9 mouse cellular contexts compared by ENCODE assay signal in the genomic region with DNA sequence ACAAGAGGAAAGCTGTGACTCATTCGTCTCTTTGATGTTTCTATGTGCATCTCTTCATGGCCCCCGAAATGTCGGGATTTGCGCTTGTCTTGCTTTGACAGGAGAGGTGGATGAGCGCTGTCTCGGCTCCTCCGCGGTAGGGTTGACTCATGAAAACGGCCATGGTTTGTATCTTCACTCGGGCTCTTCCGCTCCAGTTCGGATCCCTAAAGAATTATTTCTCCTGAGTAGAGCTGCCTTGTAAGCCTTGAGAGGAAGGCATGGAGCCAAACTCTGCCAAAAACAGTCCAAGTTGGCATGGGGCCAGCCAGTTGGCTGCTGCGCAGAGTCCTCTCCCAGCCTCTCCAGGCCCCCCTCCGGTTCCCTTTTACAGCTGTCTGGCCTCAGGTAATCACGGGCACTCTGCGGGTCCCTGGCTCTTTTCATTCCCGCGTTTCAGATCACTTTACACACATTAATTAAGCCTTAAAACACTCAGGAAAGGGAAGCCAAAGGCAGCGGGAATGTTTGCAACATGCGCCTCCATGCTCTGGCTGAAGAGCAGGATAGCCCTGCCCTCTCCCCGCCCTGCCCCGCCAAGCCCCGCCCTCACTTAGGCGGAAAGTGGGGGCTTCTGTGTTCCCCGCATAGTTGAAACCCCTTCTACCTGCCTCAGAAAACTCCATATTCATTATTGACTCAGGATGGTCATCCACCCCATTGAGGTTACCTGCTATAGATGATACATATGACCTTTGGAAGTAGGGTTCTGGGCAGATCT. TPM values are rescaled to one million over a fixed set of nuclear protein-coding genes. Genes with fewer than 3 reads are reported as not detected.
A peak's percentile ranks its signal among the peaks of the same experiment; 100 is the strongest.
DNase-seq lines count a peak whose midpoint lies in the region; ATAC-seq and TF ChIP-seq lines count a peak whose summit lies in the region.
"Had no signal": no experiment of that assay in that cellular context is flagged by ENCODE, and none has a peak within 500 bp of the region (broad histone marks: within the 10 kb centered on the region; RNA-seq: fewer than 3 reads in every experiment).

No protein-coding gene starts in this region.

- H3K4me2 ChIP-seq in intestine, postnatal 0 days (replicated peaks; ENCODE audit: low read depth): peak overlapping the region; percentile 32; the same call in 1 of the 2 replicates
- H3K4me2 ChIP-seq in limb, embryonic 15.5 days: peak overlapping the region; percentile 44
- H3K4me2 ChIP-seq: midbrain, embryonic 12.5 days had no signal

- H3K36me3 ChIP-seq in heart, embryonic 10.5 days: 0 out of 2 replicates have a peak, but pooled peaks cover 2% of the 10 kb centered on the region
- H3K36me3 ChIP-seq in intestine, postnatal 0 days (ENCODE audit: control insufficient read depth, insufficient read depth): no peaks in the 10 kb centered on the region
- no peaks in the 10 kb centered on the region for H3K36me3 ChIP-seq in limb, embryonic 15.5 days
- H3K36me3 ChIP-seq: midbrain, embryonic 12.5 days had no signal

- H3K4me3 ChIP-seq in heart, embryonic 10.5 days: no peak overlapping the region
- no peak overlapping the region for H3K4me3 ChIP-seq in intestine, postnatal 0 days (ENCODE audit: low read depth, low read length)
- peak overlapping the region; percentile 8; the same call in 1 of the 2 replicates for H3K4me3 ChIP-seq in limb, embryonic 15.5 days
- H3K4me3 ChIP-seq: midbrain, embryonic 12.5 days had no signal

- no peak overlapping the region for H3K9ac ChIP-seq in intestine, postnatal 0 days (ENCODE audit: low read depth, low read length)
- H3K9ac ChIP-seq in limb, embryonic 15.5 days: no peak overlapping the region
- H3K9ac ChIP-seq: midbrain, embryonic 12.5 days had no signal

- no peaks in the 10 kb centered on the region for H3K9me3 ChIP-seq in heart, embryonic 10.5 days
- no peaks in the 10 kb centered on the region for H3K9me3 ChIP-seq in intestine, postnatal 0 days (ENCODE audit: control insufficient read depth)
- no peaks in the 10 kb centered on the region for H3K9me3 ChIP-seq in limb, embryonic 15.5 days

- no peaks in the 10 kb centered on the region for H3K27me3 ChIP-seq in heart, embryonic 10.5 days (ENCODE audit: insufficient read depth, poor library complexity, severe bottlenecking)
- no peaks in the 10 kb centered on the region for H3K27me3 ChIP-seq in intestine, postnatal 0 days (replicated peaks; ENCODE audit: control insufficient read depth, insufficient read depth, low read length)
- H3K27me3 ChIP-seq in limb, embryonic 15.5 days: no peaks in the 10 kb centered on the region

- WGBS in heart, embryonic 10.5 days: 65% methylated on average over 25 of the region's 25 CpGs
- 71% methylated on average over 25 of the region's 25 CpGs for WGBS in intestine, postnatal 0 days
- 40% methylated on average over 25 of the region's 25 CpGs for WGBS in limb, embryonic 15.5 days

- H3K4me1 ChIP-seq in heart, embryonic 10.5 days: peaks cover 9% of the 10 kb centered on the region; the same call in 1 of the 2 replicates
- H3K4me1 ChIP-seq in intestine, postnatal 0 days (replicated peaks; ENCODE audit: control insufficient read depth, insufficient read depth, low read length): no peaks in the 10 kb centered on the region
- peaks cover 11% of the 10 kb centered on the region for H3K4me1 ChIP-seq in limb, embryonic 15.5 days
- H3K4me1 ChIP-seq: midbrain, embryonic 12.5 days had no signal

- peak; percentile 94 for DNase-seq in heart, adult 11 months
- no peak for DNase-seq in heart, embryonic 10.5 days (ENCODE audit: low spot score)
- peak; percentile 75 for DNase-seq in cerebellum, adult 11 months
- DNase-seq in gastrocnemius, adult 8-10 months (ENCODE audit: low spot score in 2 of 2): peak; percentile 25 to 57
- peak; percentile 83 for DNase-seq in right cerebral cortex, postnatal 4 days
- DNase-seq in adipocyte (ENCODE audit: low spot score): no peak

- H3K27ac ChIP-seq in heart, embryonic 10.5 days: no peak overlapping the region
- no peak overlapping the region for H3K27ac ChIP-seq in intestine, postnatal 0 days (ENCODE audit: low read depth, low read length)
- no peak overlapping the region for H3K27ac ChIP-seq in limb, embryonic 15.5 days
- H3K27ac ChIP-seq: midbrain, embryonic 12.5 days had no signal

- TF ChIP-seq CTCF in intestine, postnatal 0 days (IDR thresholded peaks at IDR 0.05; ENCODE audit: low read depth): no peak

- no peak for ATAC-seq in intestine, postnatal 0 days
- peak; percentile 56; the same call in 1 of the 2 replicates for ATAC-seq in limb, embryonic 15.5 days (ENCODE audit: insufficient number of reproducible peaks, low FRiP score, low TSS enrichment, low read depth)

RNA-seq across cellular contexts. Expression of a gene that starts 7.0 kb away (rescaled TPM):
- 60.5 and 65.2 TPM in 2 replicates for polyA plus RNA-seq in heart, embryonic 10.5 days (2016; fragmentation: Nextera tagmentation; extraction: Ambion mirVana)
- total RNA-seq in gastrocnemius, adult 8-10 months (2022): 100 to 1,000 TPM; 171 to 255 (median 210) TPM
- 41.9 and 48.4 TPM in 2 replicates for polyA plus RNA-seq in intestine, postnatal 0 days (2015; fragmentation: Nextera tagmentation; extraction: Ambion mirVana)
- 101 and 110 TPM in 2 replicates for polyA plus RNA-seq in limb, embryonic 15.5 days (2015; fragmentation: Nextera tagmentation; extraction: Ambion mirVana)

Comparison
In these comparisons a context has a peak if more than half of its experiments do, and no peak if none do; other contexts are left out.
1. DNase-seq: peak in heart, adult 11 months (single experiment), cerebellum, adult 11 months (single experiment), gastrocnemius, adult 8-10 months (2 of 2) and right cerebral cortex, postnatal 4 days (single experiment); none in heart, embryonic 10.5 days (single experiment) and adipocyte (single experiment).